Mouse (Mus musculus): ENCODE measurements around the gene Gtf2ird1. TPM values are rescaled to one million over a fixed set of nuclear protein-coding genes. Genes with fewer than 3 reads are reported as not detected.
"Not testable (repeated sequence)": the region's sequence is repeated elsewhere in the genome, so short reads cannot be mapped to it uniquely, and the experiment has no call there.

Gene Gtf2ird1
- polyA plus RNA-seq, 1 experiment from 2014 or later, result 102 TPM

- no peaks in the 10 kb centered on the region for H3K27me3 ChIP-seq
- ATAC-seq (ENCODE audit: insufficient number of reproducible peaks, low FRiP score, low TSS enrichment, low read depth), result no peak
- H3K4me1 ChIP-seq, result peaks cover 27% of the 10 kb centered on the region
- H3K9ac ChIP-seq, result no peak overlapping the region
- no peak overlapping the region for H3K4me3 ChIP-seq
- WGBS, result 89% methylated on average over 2 of the region's 2 CpGs
- H3K36me3 ChIP-seq, result peaks cover 1% of the 10 kb centered on the region; the same call in 1 of the 2 replicates
- peak overlapping the region; percentile 94; the same call in 1 of the 2 replicates for H3K27ac ChIP-seq
- no peaks in the 10 kb centered on the region for H3K9me3 ChIP-seq
- no peak overlapping the region for H3K4me2 ChIP-seq
Observed at GRCm38 (mm10) chr5:134457371-134457770, 855 bp upstream of the Gtf2ird1 start.

- Histone ChIP-seq H3K27me3 (no peaks in the 10 kb centered on the region), H3K27ac (peak overlapping the region; percentile 94), H3K36me3 (peaks cover 11% of the 10 kb centered on the region), H3K4me2 (peak overlapping the region; percentile 81), H3K9me3 (no peaks in the 10 kb centered on the region), H3K9ac (peak overlapping the region; percentile 77), H3K4me1 (peaks cover 27% of the 10 kb centered on the region), H3K4me3 (peak overlapping the region; percentile 74)
- ATAC-seq (ENCODE audit: insufficient number of reproducible peaks, low FRiP score, low TSS enrichment, low read depth), result peak; percentile 49
- WGBS, result under 1% methylated on average over 17 of the region's 17 CpGs
Observed at GRCm38 (mm10) chr5:134455914-134456423, 547 bp downstream of the Gtf2ird1 start.

GRCm38 (mm10) chr5:134455186-134455895 is 1.2 kb downstream of the Gtf2ird1 start:
- 1% methylated on average over 21 of the region's 21 CpGs for WGBS
- Histone ChIP-seq H3K36me3 (peaks cover 11% of the 10 kb centered on the region), H3K27ac (peak overlapping the region; percentile 94), H3K9ac (peak overlapping the region; percentile 77), H3K9me3 (no peaks in the 10 kb centered on the region), H3K4me1 (peaks cover 27% of the 10 kb centered on the region), H3K4me2 (peak overlapping the region; percentile 81), H3K4me3 (peak overlapping the region; percentile 74), H3K27me3 (no peaks in the 10 kb centered on the region)
- 0 out of 2 replicates have a peak, but pooled peaks have one; percentile 3 for ATAC-seq (ENCODE audit: insufficient number of reproducible peaks, low FRiP score, low TSS enrichment, low read depth)

GRCm38 (mm10) chr5:134454421-134454820 is 2.1 kb downstream of the Gtf2ird1 start:
- no peak for ATAC-seq (ENCODE audit: insufficient number of reproducible peaks, low FRiP score, low TSS enrichment, low read depth)
- Histone ChIP-seq H3K27me3 (no peaks in the 10 kb centered on the region), H3K36me3 (peaks cover 11% of the 10 kb centered on the region), H3K4me2 (peak overlapping the region; percentile 81), H3K27ac (peak overlapping the region; percentile 94), H3K4me3 (peak overlapping the region; percentile 74), H3K9ac (no peak overlapping the region), H3K9me3 (no peaks in the 10 kb centered on the region), H3K4me1 (peaks cover 27% of the 10 kb centered on the region)
- WGBS, result 24% methylated on average over 9 of the region's 9 CpGs

GRCm38 (mm10) chr5:134453577-134453976 is 2.9 kb downstream of the Gtf2ird1 start:
- peaks cover 27% of the 10 kb centered on the region for H3K4me1 ChIP-seq
- ATAC-seq (ENCODE audit: insufficient number of reproducible peaks, low FRiP score, low TSS enrichment, low read depth), result no peak
- H3K36me3 ChIP-seq, result peaks cover 11% of the 10 kb centered on the region
- H3K9ac ChIP-seq, result no peak overlapping the region
- no peaks in the 10 kb centered on the region for H3K9me3 ChIP-seq
- whole genome bisulfite sequencing, result 4% methylated on average over 1 of the region's 1 CpGs
- no peak overlapping the region for H3K4me3 ChIP-seq
- H3K27me3 ChIP-seq, result no peaks in the 10 kb centered on the region
- H3K27ac ChIP-seq, result peak overlapping the region; percentile 73; the same call in 1 of the 2 replicates
- no peak overlapping the region for H3K4me2 ChIP-seq

GRCm38 (mm10) chr5:134446755-134447154 is 9.8 kb downstream of the Gtf2ird1 start:
- not testable (repeated sequence) for H3K9ac ChIP-seq, H3K27ac ChIP-seq, H3K4me2 ChIP-seq, H3K4me3 ChIP-seq, H3K9me3 ChIP-seq, H3K27me3 ChIP-seq
- Histone ChIP-seq H3K4me1 (peaks cover 27% of the 10 kb centered on the region), H3K36me3 (peaks cover 32% of the 10 kb centered on the region)
- 90% methylated on average over 4 of the region's 4 CpGs for WGBS
- ATAC-seq (ENCODE audit: insufficient number of reproducible peaks, low FRiP score, low TSS enrichment, low read depth), result 0 out of 2 replicates have a peak, but pooled peaks have one; percentile 15

GRCm38 (mm10) chr5:134445895-134446294 is 10.6 kb downstream of the Gtf2ird1 start:
- Histone ChIP-seq H3K9me3 (no peaks in the 10 kb centered on the region), H3K27me3 (no peaks in the 10 kb centered on the region), H3K4me3 (no peak overlapping the region), H3K4me2 (peak overlapping the region; percentile 14; the same call in 1 of the 2 replicates), H3K36me3 (peaks cover 29% of the 10 kb centered on the region; the same call in 1 of the 2 replicates), H3K4me1 (peaks cover 31% of the 10 kb centered on the region), H3K9ac (no peak overlapping the region), H3K27ac (peak overlapping the region; percentile 73)
- ATAC-seq (ENCODE audit: insufficient number of reproducible peaks, low FRiP score, low TSS enrichment, low read depth), result peak; percentile 54; the same call in 1 of the 2 replicates
- WGBS, result 16% methylated on average over 10 of the region's 10 CpGs

GRCm38 (mm10) chr5:134445208-134445831 is 11.2 kb downstream of the Gtf2ird1 start:
- peaks cover 37% of the 10 kb centered on the region for H3K4me1 ChIP-seq
- peak overlapping the region; percentile 10; the same call in 1 of the 2 replicates for H3K4me2 ChIP-seq
- H3K27me3 ChIP-seq, result no peaks in the 10 kb centered on the region
- peak overlapping the region; percentile 73 for H3K27ac ChIP-seq
- peaks cover 29% of the 10 kb centered on the region; the same call in 1 of the 2 replicates for H3K36me3 ChIP-seq
- ATAC-seq (ENCODE audit: insufficient number of reproducible peaks, low FRiP score, low TSS enrichment, low read depth), result no peak
- no peak overlapping the region for H3K9ac ChIP-seq
- no peak overlapping the region for H3K4me3 ChIP-seq
- H3K9me3 ChIP-seq, result no peaks in the 10 kb centered on the region
- 49% methylated on average over 10 of the region's 10 CpGs for WGBS

- H3K27ac ChIP-seq, result peak overlapping the region; percentile 73
- 77% methylated on average over 7 of the region's 7 CpGs for WGBS
- ATAC-seq (ENCODE audit: insufficient number of reproducible peaks, low FRiP score, low TSS enrichment, low read depth), result no peak
- no peaks in the 10 kb centered on the region for H3K9me3 ChIP-seq
- H3K4me3 ChIP-seq, result no peak overlapping the region
- no peaks in the 10 kb centered on the region for H3K27me3 ChIP-seq
- H3K36me3 ChIP-seq, result peaks cover 35% of the 10 kb centered on the region; the same call in 1 of the 2 replicates
- H3K4me1 ChIP-seq, result peaks cover 45% of the 10 kb centered on the region
- H3K9ac ChIP-seq, result no peak overlapping the region
- H3K4me2 ChIP-seq, result 0 out of 2 replicates have a peak overlapping the region, but pooled peaks have one; percentile 10
Observed at GRCm38 (mm10) chr5:134444473-134444872, 12.0 kb downstream of the Gtf2ird1 start.

GRCm38 (mm10) chr5:134442066-134442465 is 14.4 kb downstream of the Gtf2ird1 start:
- no peak overlapping the region for H3K9ac ChIP-seq
- no peak overlapping the region for H3K4me2 ChIP-seq
- peaks cover 69% of the 10 kb centered on the region for H3K4me1 ChIP-seq
- no peaks in the 10 kb centered on the region for H3K9me3 ChIP-seq
- peaks cover 32% of the 10 kb centered on the region; the same call in 1 of the 2 replicates for H3K36me3 ChIP-seq
- no peak for ATAC-seq (ENCODE audit: insufficient number of reproducible peaks, low FRiP score, low TSS enrichment, low read depth)
- no peak overlapping the region for H3K4me3 ChIP-seq
- H3K27me3 ChIP-seq, result no peaks in the 10 kb centered on the region
- WGBS, result 84% methylated on average over 3 of the region's 3 CpGs
- H3K27ac ChIP-seq, result no peak overlapping the region

GRCm38 (mm10) chr5:134441105-134441504 is 15.4 kb downstream of the Gtf2ird1 start:
- Histone ChIP-seq H3K9me3 (no peaks in the 10 kb centered on the region), H3K4me2 (no peak overlapping the region), H3K27ac (no peak overlapping the region; the same call in 1 of the 2 replicates), H3K4me3 (no peak overlapping the region), H3K9ac (no peak overlapping the region), H3K36me3 (peaks cover 31% of the 10 kb centered on the region; the same call in 1 of the 2 replicates), H3K27me3 (no peaks in the 10 kb centered on the region), H3K4me1 (peaks cover 73% of the 10 kb centered on the region)
- no peak for ATAC-seq (ENCODE audit: insufficient number of reproducible peaks, low FRiP score, low TSS enrichment, low read depth)
- WGBS, result 46% methylated on average over 3 of the region's 3 CpGs

All from limb, embryonic 15.5 days (tissue).